ENCODE assay signal across 35 mouse cellular contexts in the genomic region with DNA sequence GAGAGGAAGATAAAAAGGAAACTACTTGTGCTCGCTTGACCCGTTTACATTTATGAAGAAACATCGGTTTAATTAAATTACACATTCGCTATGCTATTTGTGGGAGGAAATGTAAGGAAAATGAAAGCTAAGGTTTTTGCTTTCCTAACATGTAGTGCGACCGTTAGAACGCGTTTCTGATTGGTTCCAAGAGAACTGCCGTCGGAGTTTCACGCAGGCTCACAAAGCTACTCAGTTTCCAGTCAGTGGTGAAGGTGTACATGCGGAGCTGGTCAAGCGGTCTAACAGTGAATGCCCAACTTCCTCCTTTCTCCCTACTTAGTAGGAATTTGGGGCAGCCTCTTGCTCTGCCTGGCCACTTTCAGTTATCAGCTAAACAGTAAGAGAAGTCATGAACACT. TPM values are rescaled to one million over a fixed set of nuclear protein-coding genes. Genes with fewer than 3 reads are reported as not detected.
"Had no signal": no experiment of that assay in that cellular context is flagged by ENCODE, and none has a peak within 500 bp of the region (broad histone marks: within the 10 kb centered on the region; RNA-seq: fewer than 3 reads in every experiment).

No protein-coding gene starts in this region.

- DNase-seq: kidney, adult 2 months; kidney, postnatal 25 days; layer of hippocampus, adult 9-11 months; layer of hippocampus, postnatal 36 days; liver, postnatal 0 days; lung, embryonic 14.5 days; right cerebral cortex, adult 18-20 months; right cerebral cortex, postnatal 14 days; right cerebral cortex, postnatal 4 days; thymus, adult 18-20 months; thymus, postnatal 14 days; thymus, postnatal 4 days had no signal

- H3K9ac ChIP-seq: limb, embryonic 12.5 days; limb, embryonic 15.5 days; liver, embryonic 14.5 days; liver, postnatal 0 days; lung, embryonic 14.5 days; midbrain, embryonic 13.5 days; neural tube, embryonic 12.5 days; neural tube, embryonic 15.5 days had no signal

- H3K36me3 ChIP-seq: limb, embryonic 12.5 days; limb, embryonic 15.5 days; midbrain, embryonic 10.5 days; midbrain, embryonic 13.5 days; neural tube, embryonic 12.5 days; neural tube, embryonic 15.5 days had no signal

- H3K4me1 ChIP-seq: limb, embryonic 12.5 days; limb, embryonic 15.5 days; megakaryocyte, embryonic 14.5 days; midbrain, embryonic 10.5 days; midbrain, embryonic 13.5 days; neural tube, embryonic 12.5 days had no signal

- ATAC-seq: intestine, postnatal 0 days; liver, postnatal 0 days; lung, postnatal 0 days; midbrain, embryonic 13.5 days had no signal

- H3K27me3 ChIP-seq: limb, embryonic 12.5 days; limb, embryonic 15.5 days; megakaryocyte, embryonic 14.5 days; midbrain, embryonic 13.5 days; neural tube, embryonic 12.5 days; neural tube, embryonic 15.5 days had no signal

- H3K27ac ChIP-seq: kidney, postnatal 0 days; layer of hippocampus, adult 2 months; left cerebral cortex, adult 2 months; limb, embryonic 12.5 days; limb, embryonic 15.5 days; liver, embryonic 14.5 days; macrophage; midbrain, embryonic 10.5 days; midbrain, embryonic 13.5 days; neural tube, embryonic 12.5 days; neural tube, embryonic 15.5 days; stomach, postnatal 0 days had no signal

- H3K4me2 ChIP-seq: limb, embryonic 12.5 days; limb, embryonic 15.5 days; liver, embryonic 11.5 days; lung, embryonic 14.5 days; midbrain, embryonic 13.5 days; neural tube, embryonic 12.5 days; neural tube, embryonic 15.5 days had no signal

- H3K4me3 ChIP-seq: layer of hippocampus, adult 2 months; left cerebral cortex, adult 2 months; limb, embryonic 12.5 days; limb, embryonic 15.5 days; megakaryocyte, embryonic 14.5 days; midbrain, embryonic 10.5 days; midbrain, embryonic 13.5 days; neural tube, embryonic 12.5 days; neural tube, embryonic 15.5 days had no signal

- H3K9me3 ChIP-seq: limb, embryonic 12.5 days; limb, embryonic 15.5 days; midbrain, embryonic 10.5 days; midbrain, embryonic 13.5 days; neural tube, embryonic 12.5 days; neural tube, embryonic 15.5 days had no signal

RNA-seq across cellular contexts. Expression of a gene that starts 17.3 kb away (rescaled TPM):
- total RNA-seq: layer of hippocampus, adult 2 months; layer of hippocampus, postnatal 36 days; left cerebral cortex, adult 2 months; left cerebral cortex, postnatal 10 days; left cerebral cortex, postnatal 36 days; midbrain, postnatal 0 days had no signal
- polyA plus RNA-seq: intestine, embryonic 14.5 days; intestine, postnatal 0 days; kidney, adult 2 months; kidney, embryonic 14.5 days; kidney, postnatal 0 days; large intestine, adult 2 months; limb, embryonic 12.5 days; limb, embryonic 15.5 days; liver, embryonic 11.5 days; liver, embryonic 14.5 days; liver, postnatal 0 days; lung, embryonic 14.5 days; lung, postnatal 0 days; macrophage; midbrain, embryonic 10.5 days; midbrain, embryonic 13.5 days; midbrain, postnatal 0 days; stomach, embryonic 14.5 days; stomach, postnatal 0 days had no signal
